Mouse (Mus musculus) layer of hippocampus, adult 11-12 months (tissue): ENCODE measurements around the gene Prok1.
A peak's percentile ranks its signal among the peaks of the same experiment; 100 is the strongest.

Experiments
- DNase-seq: peaks from one replicate; pipeline ENCODE4 v3.0.0; 2022; ENCODE audit warnings: low spot score

The Prok1 gene

DNA sequence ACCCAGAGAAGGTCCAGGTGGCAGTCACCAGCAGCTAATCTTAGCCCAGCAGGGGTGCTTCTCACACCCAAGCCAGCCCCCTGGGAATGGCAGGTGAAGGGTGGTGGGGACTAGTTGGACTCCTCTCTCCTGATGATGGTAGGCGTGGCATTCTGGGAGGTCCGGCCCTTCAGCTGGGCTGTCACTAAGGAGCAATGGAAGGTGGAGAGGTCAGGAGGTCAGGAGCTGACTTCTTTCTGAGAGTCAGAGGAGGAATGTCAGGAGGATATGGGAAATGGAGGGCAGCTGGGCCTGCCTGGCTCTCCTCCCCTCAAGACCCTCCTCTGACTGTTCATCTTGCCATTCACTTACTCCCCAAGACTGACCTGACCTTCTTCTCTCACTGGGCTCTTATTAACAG is 1.5 kb downstream of the Prok1 start:
- DNase-seq: no peak

DNA sequence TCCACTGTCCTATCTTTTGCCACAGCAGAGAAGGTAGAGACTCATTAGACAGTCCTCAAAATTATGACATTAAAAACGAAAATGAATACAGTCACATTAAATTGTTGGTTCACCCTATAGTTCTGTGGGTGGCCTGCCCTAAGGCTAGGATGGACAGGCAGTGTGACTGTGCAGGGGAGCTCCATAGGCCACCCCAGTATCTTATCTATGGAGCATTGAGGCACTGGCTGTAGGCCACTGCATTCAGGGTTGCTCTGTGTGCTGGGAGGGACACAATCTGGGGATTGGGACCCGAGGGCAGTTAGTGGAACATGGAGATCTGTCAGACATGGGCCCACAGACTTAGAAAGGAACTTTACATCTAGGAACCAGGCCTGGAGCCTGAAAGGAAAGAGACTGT is 5.6 kb downstream of the Prok1 start:
- no peak for DNase-seq

DNA sequence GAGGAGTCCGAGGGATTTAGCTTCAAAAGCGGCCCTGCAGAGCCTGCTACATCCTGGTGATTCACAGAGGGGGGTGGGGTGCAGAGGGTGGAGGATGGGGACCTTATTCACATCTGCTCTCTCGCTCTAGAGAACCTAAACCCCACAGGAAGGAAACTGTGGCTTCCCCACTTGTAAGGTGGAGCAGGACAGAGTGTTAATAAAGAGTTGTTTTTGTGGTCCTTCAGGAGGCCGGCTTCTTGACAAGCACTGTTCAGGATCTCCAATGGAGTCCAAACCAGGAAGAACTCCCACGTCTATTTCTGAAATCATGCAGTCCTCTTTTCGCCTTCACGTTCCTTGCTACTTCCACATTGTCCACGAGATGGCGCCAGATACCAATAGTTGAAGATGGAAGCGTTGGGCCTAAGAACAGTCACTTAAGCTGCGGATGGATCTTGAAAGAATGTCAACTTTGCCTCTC is 6.1 kb downstream of the Prok1 start:
- peak; percentile 86 for DNase-seq

DNA sequence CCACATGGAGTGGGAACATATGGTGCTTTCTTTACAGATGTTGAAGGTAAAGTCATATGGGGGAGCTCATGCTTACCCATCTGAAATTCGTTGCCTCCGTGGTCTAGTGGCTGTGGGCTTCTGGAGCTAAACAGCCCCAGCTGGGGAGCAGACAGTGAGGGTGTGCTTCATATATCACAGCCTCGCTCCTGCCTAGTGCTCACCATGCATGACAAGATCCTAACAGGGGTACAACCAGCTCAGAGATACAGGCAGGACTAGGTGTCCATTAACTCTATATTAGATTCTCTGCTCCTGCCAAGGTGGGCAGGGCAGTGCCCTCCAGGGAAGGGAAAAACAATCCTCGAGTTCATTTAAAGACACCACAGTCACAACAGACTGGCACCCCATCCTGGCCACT is 8.3 kb downstream of the Prok1 start:
- DNase-seq: no peak

DNA sequence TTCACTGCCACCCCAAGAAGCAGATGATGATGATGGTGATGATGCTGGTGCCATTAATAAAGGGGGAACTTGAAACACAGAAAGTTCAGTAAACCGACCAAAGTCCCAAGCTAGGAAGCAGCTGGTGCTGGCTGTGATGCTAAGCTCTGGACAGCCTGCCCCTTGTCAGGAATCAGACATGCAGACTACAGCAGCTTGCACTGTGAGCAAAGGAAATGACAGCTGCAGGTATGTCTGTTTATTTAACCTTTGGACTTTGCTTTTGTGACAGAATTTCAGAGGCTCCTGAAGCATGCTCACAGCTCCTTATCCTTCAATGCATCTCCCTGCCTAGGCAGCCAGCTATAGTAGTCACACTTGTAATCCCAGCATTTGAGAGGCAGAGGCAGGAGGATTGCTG is 9.0 kb downstream of the Prok1 start, which contains the start of gene A630076J17Rik:
TSS of gene A630076J17Rik (plus strand) at position 88 of the 400 bp plus-strand sequence.
- no peak for DNase-seq

DNA sequence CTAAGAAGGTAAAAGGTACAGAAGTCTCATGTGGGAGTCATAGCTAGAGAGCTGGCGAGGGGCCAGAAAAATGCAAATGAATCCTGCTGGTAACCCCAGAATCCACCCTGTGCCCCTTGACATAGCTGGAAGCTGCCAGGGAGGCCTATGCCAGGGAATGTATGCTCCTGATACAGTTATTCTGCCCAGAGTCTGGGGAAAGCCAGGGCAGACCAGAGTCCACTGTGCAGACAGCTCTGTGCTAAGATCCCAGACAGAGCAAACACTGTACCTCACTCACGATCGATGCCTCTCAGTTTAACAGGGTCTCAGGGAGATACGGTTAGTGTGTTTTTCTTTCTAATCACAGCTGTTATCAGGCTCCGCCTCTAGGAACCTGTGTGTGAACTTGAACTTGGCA is 9.7 kb downstream of the Prok1 start:
- no peak for DNase-seq

DNA sequence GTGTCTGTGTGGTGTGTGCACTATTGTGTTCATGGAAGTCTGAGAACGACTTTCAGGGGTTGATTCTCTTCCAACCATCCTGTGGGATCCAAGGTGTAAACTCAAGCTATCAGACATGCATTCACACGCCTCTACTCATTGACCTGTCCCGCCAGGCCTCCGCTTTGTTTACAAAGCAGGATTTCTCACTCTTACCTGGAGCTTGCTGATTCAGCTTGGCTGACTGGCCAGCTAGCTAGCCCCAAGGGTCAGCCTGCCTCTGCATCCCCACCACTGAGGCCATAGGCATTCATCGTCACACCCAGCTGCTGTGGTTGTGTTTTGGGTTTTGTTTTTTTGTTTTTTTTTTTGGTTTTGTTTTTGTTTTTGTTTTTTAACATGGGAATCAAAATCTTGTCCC is 10.3 kb downstream of the Prok1 start:
- no peak for DNase-seq

DNA sequence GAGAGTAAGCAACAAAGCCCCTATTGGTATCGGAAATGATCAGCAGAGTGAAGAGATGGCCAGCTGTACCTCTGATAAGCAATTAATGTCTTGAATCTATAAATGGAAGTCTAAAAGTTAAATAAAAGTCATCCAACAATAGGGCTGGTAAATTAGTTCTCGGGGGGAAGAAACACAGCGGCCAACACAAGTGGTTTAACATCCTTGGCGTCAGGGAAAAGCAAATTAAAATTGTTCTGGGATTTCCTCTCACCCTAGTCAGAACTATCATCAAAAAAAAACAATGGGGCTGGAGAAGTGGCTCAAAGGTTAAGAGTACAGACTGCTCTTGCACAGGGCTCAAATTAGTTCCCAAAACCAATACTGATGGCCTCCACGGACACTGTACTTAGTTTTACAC is 13.7 kb downstream of the Prok1 start:
- no peak for DNase-seq

DNA sequence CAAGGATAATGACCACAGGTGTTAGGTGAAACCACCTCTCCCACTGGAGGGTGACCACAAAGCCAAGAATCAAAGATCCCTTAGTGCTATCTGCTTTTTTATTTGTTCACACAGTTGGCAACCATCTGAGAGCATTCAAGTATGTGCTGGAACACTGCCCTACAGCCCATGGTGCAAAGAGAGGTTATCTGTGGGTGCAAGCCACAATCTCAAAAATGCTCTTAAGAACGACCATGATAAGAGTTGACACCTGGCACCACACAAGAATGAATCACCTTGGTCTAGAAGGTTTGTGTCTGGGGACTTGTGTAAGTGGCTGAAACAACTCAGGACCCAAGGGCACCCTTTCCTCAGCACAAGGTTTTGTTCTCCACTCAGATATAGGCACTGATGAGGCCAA is 16.3 kb downstream of the Prok1 start:
- DNase-seq: no peak

DNA sequence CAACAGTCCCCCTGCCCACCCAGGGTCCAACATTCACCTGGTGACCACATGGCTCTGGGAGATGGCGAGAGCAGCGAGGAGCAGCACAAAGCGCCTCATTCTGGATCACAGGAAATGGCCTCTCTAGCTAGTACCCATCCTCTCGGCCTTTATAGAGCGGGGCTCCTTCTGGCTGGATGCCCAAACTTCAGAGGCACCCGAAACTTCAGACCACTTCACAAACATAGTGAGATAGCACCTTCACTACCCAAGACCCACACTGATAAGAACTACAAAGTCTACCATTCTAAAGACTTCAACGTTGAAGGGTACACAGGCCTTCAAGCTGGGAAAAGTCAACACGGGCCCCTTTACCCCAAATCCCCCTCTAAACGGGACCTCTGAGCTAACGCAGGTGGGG is 17.9 kb downstream of the Prok1 start, which contains the start of gene Cym:
TSS of gene Cym (minus strand) at position 125 of the 400 bp plus-strand sequence.
- DNase-seq: no peak

DNA sequence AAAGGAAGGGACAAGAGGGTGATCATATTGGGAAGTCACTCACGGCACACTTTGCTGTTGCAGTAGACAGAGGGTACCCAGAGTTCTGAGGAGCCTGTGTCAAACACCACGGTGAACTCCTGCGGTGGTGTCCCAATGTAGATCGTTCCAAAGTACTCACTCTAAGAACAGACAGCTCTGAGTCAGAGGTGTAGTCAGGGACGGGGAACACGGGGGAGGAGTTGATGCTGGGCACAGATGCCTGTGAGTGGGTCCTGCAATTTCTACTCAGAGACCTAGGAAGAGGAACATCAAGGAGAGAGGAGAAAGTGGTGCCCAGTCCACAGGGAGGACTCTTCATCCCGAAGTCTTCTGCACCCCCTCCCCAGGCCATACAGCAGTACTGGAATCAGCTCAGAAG is 20.9 kb downstream of the Prok1 start:
- no peak for DNase-seq

DNA sequence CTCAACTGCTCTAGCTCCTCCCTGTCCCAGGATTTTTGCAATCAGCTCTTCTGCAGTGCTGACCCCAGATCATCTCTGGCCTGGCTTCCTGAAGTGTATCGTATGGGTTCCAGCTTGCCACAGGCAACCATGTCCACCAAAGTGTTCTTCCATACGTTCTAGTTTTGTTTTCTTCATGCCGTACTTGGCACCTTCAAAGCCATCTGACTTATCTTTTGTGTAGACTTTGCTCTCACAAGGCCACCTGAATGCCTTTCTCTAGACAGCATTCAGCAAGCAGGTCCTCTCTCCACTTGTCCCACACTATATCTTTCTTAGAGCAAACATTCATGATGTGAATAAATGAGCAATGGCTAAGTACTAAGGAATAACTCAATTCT is 22.4 kb downstream of the Prok1 start:
- DNase-seq: no peak

DNA sequence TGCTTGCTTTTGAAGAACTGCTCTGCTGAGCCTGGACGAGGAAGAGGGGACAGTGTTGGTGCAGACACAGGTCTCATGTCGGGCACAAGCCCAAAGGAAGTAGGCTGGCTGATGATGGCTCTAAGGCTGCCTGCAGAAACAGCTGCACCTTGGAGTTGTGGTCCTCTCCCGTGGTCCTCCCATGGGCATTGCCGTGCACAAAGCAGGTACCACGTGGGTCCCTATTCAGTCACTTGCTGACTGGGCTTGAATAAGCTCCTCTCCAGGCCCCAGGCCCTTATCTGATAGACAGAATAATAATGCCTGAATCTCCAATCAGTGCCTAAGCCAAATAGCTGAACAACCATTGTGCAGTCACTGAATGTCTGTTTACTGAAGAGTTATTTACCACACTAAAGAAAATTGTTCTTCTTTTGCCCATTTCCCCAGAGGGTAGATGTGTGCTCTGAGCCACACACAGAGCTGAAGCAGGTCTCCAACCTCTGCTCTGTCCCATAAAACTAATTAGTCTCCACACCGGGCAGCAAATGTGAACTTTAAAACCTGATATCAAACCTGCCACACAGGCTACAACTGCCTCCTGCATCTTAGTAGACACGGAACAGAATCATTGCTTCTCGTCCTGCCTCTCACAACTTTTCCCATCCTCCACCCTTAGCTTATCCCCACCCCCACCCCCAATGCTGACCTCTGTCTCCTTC is 23.0 kb downstream of the Prok1 start:
- no peak for DNase-seq

DNA sequence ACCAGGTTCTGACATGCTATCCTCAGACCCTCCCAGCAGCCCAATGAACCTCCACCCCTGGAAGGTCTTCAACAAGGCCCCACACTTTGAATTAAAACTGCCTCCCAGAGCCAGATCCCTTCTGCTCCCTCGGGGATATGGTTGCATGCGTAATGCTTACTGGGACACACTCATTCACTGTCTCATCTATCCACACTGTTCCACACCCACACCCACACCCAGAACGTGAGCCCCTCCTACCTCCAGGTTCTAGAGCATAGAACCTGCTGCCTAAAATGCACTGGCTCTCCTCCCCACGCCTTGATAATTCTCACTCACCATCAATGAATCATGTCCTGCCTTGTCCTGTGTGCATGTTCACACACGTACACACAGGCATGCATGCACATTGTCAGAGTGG is 24.9 kb downstream of the Prok1 start:
- DNase-seq: no peak

DNA sequence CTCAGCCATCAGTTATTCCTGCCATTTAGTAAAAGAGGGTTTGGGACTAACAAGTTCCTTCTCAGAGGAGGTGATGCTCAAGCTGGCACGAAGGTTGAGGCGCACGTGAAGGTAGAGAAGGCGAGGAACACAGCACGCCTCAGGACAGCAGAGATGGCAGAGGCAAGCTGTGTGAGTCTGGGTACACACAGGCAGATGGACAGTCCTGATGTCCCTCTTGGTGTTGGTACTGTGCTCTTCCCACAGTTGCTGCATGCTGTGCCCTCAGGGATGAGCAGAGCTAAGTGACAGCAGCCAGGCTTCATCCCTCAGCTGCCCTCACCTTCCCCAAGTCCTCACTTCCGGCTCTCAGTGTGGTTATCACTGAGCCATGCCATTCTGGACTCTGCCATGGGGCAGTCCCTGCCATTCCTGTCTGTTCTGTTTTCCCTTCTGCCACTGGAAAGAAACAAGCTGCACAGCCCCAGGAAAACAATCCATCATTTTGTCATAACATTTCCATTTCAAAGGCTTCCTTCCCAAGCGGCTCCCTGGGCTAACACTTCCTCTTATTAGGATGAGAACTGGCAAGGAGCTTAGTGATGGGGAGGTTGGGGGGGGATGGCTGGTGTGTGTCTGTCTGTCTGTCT is 31.8 kb downstream of the Prok1 start:
- DNase-seq: no peak

DNA sequence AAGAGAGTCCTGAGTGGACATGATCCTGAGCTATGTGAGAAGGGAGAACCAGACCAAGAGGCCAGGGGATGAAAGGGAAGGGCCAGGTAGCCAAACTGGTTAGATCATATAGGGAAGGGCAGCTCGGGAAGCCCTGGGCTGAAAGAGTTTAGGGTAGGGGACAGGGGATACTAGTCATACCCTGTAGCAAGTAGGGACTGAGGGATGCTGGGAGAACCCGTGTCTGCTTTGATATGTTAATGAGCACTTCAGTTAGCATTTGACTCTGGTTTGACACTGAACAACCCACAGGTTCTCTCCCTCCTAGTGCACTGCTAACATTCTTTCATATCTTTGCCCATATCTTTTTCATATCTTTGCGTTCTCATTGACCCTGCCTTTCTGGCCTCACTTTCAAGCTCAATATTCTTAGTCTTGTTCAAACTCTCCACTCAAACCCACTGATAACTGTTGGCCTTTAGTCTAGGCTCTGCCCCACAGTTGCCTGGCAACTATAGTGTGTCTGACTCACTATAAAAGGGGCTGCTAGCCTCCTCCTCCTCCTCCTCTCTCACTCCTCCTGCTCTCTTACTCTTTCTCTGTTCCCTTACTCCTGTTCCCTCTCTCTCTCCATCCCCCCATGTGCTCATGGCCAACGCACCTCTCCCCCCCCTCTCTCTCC is 32.9 kb downstream of the Prok1 start:
- no peak for DNase-seq

DNA sequence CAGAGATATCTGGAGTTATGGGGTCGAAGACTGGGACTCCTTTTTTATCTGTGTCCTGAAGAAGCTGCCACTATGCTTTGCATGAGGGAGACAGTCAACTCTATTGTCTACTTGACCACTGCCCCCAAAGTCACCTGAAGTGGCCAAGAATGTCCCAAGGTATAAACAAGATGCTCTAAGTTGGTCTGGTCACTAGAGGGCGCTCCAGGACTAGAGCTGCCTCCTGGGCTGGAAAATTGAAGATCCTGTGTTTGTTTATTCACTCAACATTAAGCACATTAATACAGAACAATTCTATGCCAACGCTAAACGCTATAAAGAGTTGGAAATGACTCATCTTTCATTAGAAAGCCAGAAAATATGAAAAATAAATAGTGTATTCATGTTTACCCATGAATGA is 33.5 kb downstream of the Prok1 start:
- DNase-seq: peak; percentile 73

DNA sequence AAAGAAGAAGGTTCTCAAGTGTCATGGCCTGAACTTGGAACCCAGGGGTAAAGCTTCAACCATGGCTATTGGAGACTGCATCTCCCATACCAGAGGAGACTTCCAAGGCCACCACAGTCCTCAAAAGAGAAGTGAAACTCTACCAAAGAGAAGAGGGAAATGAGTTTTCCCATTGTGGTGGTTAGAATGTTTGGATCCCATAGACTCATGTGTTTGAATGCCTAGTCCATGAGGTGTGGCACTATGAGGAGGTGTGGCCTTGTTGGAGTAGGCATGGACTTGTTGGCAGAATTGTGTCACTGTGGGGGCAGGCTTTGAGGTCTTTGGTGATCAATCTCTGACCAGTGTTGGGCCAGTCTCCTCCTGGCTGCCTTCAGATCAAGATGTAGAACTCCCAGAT is 34.3 kb downstream of the Prok1 start:
- DNase-seq: no peak

DNA sequence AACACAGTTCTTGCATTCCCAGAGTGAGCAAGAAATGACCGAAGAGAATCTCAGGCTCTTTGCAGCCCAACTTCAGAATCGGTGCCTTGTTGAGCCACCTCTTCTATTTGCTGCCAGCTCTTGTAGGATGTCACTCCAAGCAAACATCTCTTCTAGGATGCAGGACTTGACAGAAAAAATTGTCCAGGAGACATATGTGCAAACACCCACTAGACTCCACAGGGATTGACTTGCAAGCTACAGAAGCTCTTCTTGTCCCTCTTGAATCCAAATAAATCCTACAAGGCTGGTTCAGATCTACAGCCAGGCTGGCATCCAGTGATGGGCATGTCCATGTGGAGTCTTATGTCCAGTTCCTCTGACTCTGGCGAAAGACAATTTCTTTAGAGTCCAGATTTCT is 35.1 kb downstream of the Prok1 start:
- no peak for DNase-seq

DNA sequence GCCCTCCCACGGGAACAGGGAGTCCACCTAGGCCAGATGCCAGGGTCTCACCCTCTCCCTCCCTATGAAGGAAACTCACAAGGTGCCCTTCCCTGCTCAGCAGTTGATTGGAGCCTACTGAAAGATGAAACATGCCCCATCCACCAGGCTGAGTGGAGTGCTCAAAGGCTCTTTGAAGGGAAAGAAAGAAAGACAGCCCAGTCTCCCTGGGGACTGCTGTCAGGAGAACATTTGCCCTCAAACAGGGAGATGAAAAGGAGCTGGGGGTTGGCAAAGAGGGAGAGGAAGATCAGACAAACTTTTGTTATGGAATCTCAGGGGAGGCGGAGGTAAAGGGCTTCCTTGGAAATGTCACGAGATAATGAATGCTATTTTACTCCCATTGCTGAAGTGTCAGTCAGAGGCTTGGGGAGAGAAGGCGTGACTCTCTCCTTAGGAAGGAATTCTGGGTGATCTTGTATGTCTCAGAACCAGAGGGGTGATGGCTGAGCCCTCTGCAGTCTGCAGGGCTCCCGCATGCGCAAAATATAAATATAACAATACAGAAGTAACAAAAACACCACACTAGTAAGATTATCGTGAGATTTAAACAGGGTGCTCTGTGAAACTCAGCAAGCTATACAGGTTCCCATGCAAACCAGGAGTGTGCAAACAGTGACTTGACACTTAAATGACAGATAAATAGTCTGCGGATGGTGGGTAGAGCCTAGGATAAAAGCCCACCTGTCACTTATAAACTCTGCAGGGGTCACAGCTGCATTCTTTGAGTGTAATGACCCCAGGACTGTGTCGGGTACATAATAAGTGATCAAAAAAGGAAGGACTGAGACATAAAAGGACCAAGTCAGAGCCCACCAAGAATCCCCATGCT is 38.0 kb downstream of the Prok1 start:
- DNase-seq: no peak

DNA sequence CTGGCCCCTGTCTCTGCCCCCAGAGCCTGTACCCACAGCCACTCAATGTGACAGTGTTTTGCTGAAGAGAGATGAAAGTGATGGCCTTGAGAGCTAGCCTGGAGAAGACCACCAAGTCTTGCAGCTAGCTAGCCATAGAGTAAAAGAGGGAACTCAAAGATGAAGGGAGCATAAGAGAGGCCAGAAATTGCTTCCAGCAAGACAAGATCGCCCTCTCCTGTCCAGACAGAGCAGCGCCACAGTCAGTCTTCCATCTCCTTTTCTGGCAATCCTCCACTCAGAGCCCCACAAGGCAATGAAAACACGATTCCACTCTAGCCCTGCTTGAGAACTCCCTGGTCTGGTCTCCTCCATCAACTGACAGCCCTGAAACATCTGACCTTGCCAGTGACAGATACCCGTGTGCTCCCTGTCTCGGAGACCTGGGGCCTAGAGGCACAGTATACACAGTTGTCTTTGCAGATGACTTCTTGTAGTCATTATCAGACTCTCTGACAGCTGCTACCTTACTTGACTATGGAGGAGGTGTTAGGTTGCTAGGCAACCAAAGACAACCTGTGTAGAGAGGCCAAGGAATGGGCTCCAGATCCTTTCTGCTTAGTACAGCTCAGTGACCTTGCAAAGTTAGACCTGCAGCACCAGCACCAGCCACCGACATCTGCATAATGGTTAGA is 51.1 kb downstream of the Prok1 start:
- peak; percentile 77 for DNase-seq

DNA sequence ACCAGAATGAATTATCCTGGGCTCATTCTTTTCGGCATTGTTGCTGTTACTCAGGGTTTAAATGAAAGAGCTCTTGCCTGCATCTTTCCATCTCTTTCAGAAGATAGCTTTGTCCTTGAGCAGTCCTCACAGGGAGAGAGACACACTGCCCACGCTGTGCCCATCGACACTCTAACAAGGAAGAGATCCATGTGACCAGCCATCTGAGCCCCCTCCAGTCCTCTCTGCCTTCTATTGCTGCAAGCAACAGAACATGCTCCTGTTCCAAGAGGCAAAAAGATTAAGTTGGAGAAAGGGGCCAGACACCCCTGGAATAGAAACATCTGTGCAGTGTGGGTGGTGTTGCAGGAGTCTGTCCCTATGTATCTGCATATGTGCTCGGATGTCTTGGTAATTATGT is 52.5 kb downstream of the Prok1 start:
- DNase-seq: no peak
